Mouse (Mus musculus): Measurements from ENCODE around the gene Tnf. TPM values are rescaled to one million over a fixed set of nuclear protein-coding genes. Genes with fewer than 3 reads are reported as not detected.

The Tnf gene
- 46.9 TPM for polyA plus RNA-seq (2017; shearing (Covaris generic))

DNA sequence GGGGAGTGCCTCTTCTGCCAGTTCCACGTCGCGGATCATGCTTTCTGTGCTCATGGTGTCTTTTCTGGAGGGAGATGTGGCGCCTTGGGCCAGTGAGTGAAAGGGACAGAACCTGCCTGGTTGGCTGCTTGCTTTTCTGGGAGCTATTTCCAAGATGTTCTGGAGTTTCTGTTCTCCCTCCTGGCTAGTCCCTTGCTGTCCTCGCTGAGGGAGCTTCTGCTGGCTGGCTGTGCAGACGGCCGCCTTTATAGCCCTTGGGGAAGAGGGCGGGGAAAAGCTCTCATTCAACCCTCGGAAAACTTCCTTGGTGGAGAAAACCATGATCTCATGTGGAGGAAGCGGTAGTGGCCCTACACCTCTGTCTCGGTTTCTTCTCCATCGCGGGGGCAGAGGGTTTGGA is at the start of gene Tnf:
TSS of gene Tnf (minus strand) at position 221 of the 400 bp plus-strand sequence.

DNA sequence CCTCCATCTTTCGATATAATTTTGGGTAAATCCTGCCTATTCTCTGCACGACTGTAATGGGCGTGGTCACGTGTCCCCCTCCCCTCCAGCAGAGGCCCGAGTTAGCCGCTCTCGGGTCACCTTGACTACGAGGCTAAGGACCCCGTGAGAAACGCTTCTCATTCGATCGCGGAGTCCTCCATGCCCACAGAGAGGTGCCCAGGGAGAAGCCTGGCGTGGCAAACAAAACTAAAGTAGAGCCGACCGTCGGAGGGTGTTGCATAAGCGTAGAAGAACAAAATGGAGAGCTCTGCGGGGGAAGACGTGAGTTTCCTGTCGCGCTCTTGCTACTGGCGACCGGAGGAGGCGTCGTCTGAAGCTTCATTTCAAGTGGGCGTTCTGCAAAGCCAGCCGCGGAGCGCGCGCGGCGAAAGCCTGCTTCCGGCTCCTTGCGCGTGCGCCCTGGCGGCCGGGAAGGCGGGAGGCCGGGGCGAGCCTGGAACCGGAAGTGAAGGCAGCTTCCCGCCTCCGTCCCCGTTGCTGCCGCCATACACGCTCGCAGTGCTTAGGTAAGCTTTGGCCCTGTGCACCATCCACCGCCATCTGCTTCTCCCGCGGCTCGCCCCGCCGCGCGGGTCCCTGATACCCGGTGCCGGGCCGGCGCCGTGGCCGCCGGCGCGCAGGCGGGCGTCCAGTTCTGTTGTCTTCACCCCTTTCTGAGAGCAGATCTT is 39.7 kb upstream of the Tnf start, which contains the start of gene Ddx39b:
TSS of gene Ddx39b (plus strand) at position 442 of the 710 bp plus-strand sequence.

DNA sequence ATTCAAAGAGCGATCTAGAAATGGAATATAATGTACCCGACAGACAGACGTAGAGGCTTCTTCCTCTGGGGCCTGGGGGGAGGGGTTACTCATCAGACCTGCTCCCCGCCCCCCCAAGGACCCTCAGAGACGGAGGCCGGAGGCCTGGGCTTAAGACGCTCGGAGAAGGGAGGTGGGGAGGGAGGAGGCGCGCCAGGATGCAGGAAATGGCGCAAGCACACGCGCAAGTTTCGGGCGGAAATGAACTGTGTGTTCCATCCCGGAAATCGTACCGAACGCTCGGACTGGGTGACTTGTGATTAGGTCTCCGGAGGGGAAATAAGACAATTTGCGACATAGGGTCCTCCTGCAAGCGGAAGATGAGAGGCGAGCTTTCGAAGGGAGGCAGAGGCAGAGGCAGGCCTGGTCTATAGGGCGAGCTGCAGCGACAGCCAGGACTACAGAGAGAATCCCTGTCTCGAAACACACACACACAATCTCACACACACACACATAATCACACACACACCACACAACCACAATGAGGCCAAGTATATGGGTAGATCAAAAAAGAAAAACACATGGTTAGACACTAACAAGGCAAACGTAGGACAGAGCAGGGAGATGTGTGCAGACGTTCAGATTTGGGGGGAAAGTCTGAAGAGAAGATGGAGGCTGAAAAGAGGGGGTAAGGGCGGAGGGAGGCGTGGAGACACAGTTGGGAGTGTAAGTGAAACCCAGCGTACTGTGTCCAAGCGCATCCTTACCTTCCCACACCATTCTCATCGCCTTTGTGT is 34.0 kb upstream of the Tnf start, which contains the start of gene Nfkbil1:
TSS of gene Nfkbil1 (minus strand) at position 179 of the 776 bp plus-strand sequence.

DNA sequence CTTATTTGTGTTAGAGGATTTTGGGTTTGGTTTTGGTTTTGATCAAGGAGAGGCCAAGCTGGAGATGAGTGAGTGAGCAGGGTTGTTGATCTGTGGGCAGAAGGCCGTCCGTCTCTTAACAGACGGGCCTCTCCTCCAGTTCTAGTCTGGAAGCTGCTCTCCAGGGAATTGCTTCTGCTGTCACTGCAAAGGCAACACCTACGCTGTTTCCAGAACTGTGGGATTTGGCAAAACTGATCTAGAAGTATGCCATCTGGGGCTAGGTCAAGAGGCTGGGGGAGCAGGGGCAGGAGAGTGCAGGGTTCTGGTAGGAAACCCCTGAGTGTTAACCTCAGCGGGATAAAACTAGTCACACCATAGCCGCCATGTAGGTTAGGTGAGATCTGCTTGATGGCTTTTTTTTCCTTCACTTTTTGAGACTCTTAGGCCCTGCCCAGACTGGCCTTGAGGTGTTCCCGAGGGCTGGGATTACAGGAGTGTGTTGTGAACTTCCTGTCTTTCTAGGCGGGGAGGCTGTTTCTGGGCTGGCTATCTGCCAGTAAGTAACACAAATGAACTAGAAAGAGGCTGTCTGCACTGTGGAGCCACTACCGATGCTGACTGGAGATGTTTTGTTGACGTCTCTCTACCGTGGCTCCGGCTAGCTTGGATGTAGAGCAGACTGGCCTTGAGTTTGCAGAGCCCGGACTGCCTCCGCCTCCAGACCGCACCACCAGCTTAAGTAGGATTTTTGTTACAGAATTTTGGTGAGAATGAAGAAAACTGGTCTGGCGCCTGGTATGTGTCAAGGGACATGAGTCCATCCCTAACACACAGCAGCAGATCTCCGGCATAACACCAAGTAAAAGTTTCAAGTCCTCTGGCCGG is 31.5 kb upstream of the Tnf start, which contains the start of gene Atp6v1g2:
TSS of gene Atp6v1g2 (plus strand) at position 547 of the 867 bp plus-strand sequence.

DNA sequence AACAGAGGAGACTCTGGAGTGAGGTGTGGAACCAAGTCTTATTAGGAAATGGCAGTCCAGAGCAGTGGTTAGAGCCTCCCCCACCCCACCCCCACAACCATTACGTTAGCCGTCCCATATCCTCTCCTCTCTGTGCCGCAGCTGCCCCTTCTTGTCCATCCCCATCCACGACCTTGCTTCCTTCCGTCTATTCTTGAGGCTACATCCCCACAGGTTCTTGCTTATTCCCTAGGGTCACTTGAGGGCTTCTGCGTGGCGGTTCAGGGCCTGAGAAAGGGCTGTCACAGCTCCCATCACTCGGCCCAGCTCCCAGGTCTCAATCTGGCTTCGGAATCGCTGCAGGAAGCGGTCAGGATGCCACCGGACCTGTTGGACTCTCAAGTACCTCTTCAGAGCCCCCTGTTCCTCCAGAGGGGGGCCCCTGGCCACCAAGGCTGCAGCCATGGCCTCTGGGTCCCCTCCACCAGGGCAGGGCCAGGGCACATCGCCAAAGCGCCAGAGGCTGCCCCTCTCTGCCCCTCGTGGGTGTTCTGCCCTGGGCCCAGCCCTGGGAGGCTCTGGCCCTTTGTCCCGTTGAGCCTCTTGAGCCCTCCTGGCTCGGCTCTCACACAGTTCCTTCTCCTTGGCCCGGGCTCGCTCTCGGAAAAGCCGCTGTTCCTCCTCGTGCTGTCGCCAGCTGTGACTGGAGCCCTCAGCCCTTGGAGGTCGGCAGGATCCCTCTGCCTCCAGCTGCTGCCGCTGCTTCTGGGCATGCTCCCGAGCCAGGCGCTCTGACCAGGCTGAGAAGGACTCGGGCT is 18.5 kb upstream of the Tnf start, which contains the start of gene Gm16181:
TSS of gene Gm16181 (plus strand) at position 679 of the 797 bp plus-strand sequence.

DNA sequence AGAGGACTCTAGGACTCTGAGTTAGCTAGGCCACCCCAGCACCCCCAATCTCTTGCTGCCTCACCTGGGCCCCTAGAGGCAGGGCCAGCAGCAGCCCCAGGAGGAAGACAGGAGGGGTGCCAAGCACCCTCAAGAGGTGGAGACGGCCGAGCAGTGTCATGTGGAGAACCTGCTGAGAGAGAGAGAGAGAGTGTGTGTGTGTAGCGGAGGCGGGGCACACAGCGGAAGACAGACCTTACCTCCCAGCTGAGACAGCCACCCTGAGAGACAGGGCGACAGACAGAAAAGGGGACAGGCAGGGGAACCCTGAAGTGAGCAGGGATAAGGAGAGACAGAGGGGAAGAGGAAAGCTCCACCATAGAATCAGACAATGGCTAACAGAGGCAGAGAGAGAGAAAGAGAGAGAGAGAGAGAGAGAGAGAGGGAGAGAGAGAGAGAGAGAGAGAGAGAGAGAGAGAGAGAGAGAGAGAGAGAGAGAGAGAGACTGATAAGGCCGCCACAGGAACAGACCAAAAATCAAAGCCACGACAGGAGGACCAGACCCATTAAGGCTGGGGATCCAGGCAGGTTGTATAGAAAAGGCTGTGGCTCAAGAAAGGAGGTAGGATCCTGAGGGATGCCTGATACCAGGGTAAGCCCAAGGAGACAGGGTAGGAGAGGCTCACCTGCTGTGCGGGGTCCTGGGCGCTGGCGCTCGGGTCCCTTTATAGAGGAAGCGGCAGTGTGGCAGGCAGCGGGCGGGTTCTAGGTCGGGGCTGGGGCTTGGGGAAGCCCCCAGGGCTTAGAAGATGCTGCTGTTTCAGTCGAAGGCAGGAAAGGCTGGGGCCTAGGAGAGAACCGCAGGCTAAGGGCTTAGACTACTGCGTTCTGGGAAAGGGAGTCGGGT is 2.9 kb upstream of the Tnf start, which contains the start of gene Lta:
TSS of gene Lta (minus strand) at position 858 of the 886 bp plus-strand sequence.

DNA sequence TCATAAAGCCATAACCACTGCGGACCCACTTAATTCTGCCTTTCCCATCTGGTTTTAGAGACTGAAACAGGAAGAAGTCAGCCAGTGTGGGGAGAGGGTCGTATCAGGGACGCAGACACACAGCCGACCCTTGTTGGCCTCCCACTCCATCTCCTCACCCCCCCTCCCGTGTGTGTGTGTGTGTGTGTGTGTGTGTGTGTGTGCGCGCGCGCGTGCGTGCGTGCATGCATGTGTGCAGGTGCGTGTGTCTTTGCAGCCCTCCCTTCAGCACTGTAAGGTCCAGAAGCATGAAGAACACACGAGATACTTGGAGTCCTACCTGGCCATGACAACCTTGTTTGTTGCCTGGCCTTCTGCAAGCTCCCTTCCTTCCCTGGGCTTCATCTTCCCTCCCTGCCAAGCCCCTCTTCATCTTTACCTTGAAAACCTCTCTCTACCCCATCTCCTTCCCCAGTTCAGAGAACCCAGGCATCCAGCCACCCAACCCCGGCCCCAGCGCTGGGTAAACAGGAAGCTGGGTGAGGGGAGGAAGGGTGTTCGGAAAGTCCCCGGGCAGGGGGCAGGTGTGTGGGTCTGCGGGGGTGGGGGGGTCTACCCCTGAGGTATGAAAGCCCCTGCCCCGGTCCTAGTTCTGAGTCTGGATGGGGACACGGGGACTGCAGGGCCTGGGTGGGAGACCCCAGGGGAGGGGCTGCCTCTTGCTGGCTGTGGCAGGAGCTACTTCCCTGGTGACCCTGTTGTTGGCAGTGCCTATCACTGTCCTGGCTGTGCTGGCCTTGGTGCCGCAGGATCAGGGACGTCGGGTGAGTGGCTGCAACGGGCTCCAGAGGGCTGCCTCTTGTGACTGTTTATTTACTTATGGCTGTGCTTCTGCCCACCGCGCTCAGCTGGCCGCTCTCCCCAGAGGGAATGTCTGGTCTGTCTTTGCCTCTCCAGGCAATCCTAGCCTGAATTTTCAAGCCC is 7.6 kb downstream of the Tnf start, which contains the start of gene Ltb:
TSS of gene Ltb (plus strand) at position 559 of the 963 bp plus-strand sequence.

DNA sequence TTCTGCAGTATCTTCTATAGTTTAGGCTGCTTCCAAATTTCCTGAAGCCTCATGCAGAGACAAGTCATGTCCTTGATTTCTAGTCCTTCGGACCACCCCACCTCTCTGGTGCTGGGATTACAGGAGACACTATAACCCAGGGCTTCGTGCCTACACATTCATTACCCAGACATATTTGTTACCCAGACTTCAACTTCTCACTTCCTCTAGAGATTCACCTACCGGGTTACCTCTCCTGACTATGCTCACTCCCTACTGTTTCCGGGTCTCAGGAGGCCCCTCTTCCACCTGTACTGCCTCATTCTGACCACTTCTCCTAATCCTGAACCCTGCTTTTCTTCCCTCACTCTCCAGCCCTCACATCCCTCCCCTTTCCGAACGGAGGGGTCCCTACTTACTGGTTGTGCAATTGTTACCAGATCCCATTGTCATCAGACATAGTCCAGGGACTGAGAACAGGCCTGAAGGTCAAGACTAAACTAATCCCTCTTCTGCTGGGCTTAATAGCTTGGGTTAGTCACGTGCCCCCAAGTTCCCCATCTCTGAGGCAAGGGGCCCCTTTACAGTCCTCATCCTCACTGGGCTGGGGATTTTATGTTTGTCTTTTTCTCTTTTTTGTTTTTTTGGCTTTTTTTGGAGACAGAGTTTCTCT is 13.7 kb downstream of the Tnf start, which contains the start of gene Lst1:
TSS of gene Lst1 (minus strand) at position 481 of the 652 bp plus-strand sequence.

DNA sequence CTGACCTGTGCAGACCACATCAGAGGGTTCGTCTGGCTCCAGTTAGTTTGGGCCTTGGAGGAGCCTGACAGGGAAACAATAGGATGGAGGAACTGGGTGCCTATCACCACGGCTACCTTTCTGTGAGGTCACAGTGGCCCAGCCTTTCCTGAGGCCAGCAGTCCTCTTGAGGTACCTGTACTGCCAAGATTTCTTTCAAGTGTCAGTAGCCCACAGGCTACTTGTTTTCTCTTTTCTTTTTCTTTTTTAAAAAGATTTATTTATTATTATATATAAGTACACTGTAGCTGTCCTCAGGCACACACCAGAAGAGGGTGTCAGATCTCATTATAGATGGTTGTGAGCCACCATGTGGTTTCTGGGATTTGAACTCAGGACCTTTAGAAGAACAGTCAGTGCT is 25.8 kb downstream of the Tnf start, which contains the start of gene Aif1:
TSS of gene Aif1 (minus strand) at position 101 of the 400 bp plus-strand sequence.

DNA sequence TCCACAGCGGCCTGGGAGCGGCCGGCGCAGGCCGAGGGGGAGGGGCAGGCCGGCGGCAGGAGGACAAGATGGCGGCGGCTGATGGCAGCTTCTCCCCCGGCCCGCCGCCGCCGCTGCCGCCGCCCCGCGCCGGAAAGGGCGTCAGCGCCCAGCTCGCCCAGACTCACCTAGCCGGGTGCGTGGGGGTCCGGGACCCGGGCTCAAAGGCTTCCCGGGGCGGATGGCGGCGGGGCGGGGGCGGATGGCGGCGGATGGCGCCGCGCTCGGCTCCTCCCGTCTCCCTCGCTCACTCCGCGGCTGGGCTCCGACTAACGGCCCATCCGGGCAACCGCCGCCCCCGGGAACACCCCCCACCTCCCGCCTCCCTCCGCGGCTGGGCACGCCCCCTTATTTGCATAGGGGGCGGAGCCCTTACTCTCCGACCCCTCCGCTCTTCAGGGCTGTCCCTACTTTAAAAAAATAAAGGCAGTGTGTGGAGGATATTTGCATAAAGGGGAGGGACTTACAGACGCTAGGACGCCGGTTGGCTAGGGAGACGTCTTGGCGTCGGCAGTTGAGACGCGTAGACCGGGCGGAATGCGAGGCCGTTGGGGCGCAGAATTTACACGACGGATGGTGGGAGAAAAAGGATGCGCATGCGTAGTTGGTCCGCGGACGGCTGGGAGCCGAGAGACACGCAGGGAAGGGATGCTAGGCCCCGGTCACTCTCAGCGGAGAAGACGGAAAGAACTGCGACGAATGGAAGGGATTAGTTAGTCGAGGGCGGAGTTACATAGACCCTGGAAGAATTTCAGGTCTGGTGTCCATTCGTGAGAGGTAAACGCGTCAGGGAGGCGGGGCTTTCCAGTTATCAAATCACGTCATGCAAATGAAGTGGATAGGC is 37.0 kb downstream of the Tnf start, which contains the start of gene Prrc2a:
TSS of gene Prrc2a (minus strand) at position 330 of the 883 bp plus-strand sequence.

Other genes with a start within 250 kb of the Tnf start
- gene Hspa1b, start 242.8 kb downstream of the Tnf start, polyA plus RNA-seq (2017; shearing (Covaris generic)) = 15.1 TPM
- not detected for gene Gm20481, start 232.1 kb downstream of the Tnf start, polyA plus RNA-seq (2017; shearing (Covaris generic))
- 4.3 TPM for gene Hspa1a, start 229.9 kb downstream of the Tnf start, polyA plus RNA-seq (2017; shearing (Covaris generic))
- gene Hspa1l, start 229.3 kb downstream of the Tnf start, polyA plus RNA-seq (2017; shearing (Covaris generic)) = 0.13 TPM
- gene Lsm2, start 220.1 kb downstream of the Tnf start, polyA plus RNA-seq (2017; shearing (Covaris generic)) = 60.3 TPM
- 276 TPM for gene Vars, start 201.0 kb downstream of the Tnf start, polyA plus RNA-seq (2017; shearing (Covaris generic))
- 0.44 TPM for gene Vwa7, start 185.4 kb downstream of the Tnf start, polyA plus RNA-seq (2017; shearing (Covaris generic))
- 4.4 TPM for gene Sapcd1, start 174.0 kb downstream of the Tnf start, polyA plus RNA-seq (2017; shearing (Covaris generic))
- gene Msh5, start 155.3 kb downstream of the Tnf start, polyA plus RNA-seq (2017; shearing (Covaris generic)) = 1.5 TPM
- 611 TPM for gene Clic1, start 152.0 kb downstream of the Tnf start, polyA plus RNA-seq (2017; shearing (Covaris generic))
- gene Ddah2, start 143.0 kb downstream of the Tnf start, polyA plus RNA-seq (2017; shearing (Covaris generic)) = 2.5 TPM
- gene Ly6g6c, start 136.6 kb downstream of the Tnf start, polyA plus RNA-seq (2017; shearing (Covaris generic)) = not detected
- not detected for gene Mpig6b, start 135.8 kb downstream of the Tnf start, polyA plus RNA-seq (2017; shearing (Covaris generic))
- gene Ly6g6e, start 125.1 kb downstream of the Tnf start, polyA plus RNA-seq (2017; shearing (Covaris generic)) = not detected
- not detected for gene Ly6g6d, start 123.9 kb downstream of the Tnf start, polyA plus RNA-seq (2017; shearing (Covaris generic))
- gene Ly6g6f, start 116.4 kb downstream of the Tnf start, polyA plus RNA-seq (2017; shearing (Covaris generic)) = not detected
- gene Abhd16a, start 112.7 kb downstream of the Tnf start, polyA plus RNA-seq (2017; shearing (Covaris generic)) = 86.4 TPM
- not detected for gene Ly6g5c, start 93.7 kb downstream of the Tnf start, polyA plus RNA-seq (2017; shearing (Covaris generic))
- 2.4 TPM for gene Ly6g5b, start 86.6 kb downstream of the Tnf start, polyA plus RNA-seq (2017; shearing (Covaris generic))
- gene Gpank1, start 80.6 kb downstream of the Tnf start, polyA plus RNA-seq (2017; shearing (Covaris generic)) = 62.3 TPM
- 279 TPM for gene Csnk2b, start 80.0 kb downstream of the Tnf start, polyA plus RNA-seq (2017; shearing (Covaris generic))
- gene D17H6S53E, start 75.6 kb downstream of the Tnf start, polyA plus RNA-seq (2017; shearing (Covaris generic)) = 5.5 TPM
- not detected for gene Apom, start 70.0 kb downstream of the Tnf start, polyA plus RNA-seq (2017; shearing (Covaris generic))
- 48.9 TPM for gene Bag6, start 66.8 kb downstream of the Tnf start, polyA plus RNA-seq (2017; shearing (Covaris generic))
- 17.8 TPM for gene Prrc2a, start 37.1 kb downstream of the Tnf start, polyA plus RNA-seq (2017; shearing (Covaris generic))
- 7.4 TPM for gene Aif1, start 25.9 kb downstream of the Tnf start, polyA plus RNA-seq (2017; shearing (Covaris generic))
- gene Lst1, start 13.6 kb downstream of the Tnf start, polyA plus RNA-seq (2017; shearing (Covaris generic)) = 9.5 TPM
- 1,703 TPM for gene Ltb, start 7.6 kb downstream of the Tnf start, polyA plus RNA-seq (2017; shearing (Covaris generic))
- 140 TPM for gene Lta, start 3.3 kb upstream of the Tnf start, polyA plus RNA-seq (2017; shearing (Covaris generic))
- 1.6 TPM for gene Gm16181, start 18.8 kb upstream of the Tnf start, polyA plus RNA-seq (2017; shearing (Covaris generic))
- 8.7 TPM for gene Atp6v1g2, start 31.7 kb upstream of the Tnf start, polyA plus RNA-seq (2017; shearing (Covaris generic))
- 23.1 TPM for gene Nfkbil1, start 33.8 kb upstream of the Tnf start, polyA plus RNA-seq (2017; shearing (Covaris generic))
- gene Ddx39b, start 39.7 kb upstream of the Tnf start, polyA plus RNA-seq (2017; shearing (Covaris generic)) = 257 TPM
- gene H2-D1, start 60.7 kb upstream of the Tnf start, polyA plus RNA-seq (2017; shearing (Covaris generic)) = 7,111 TPM
- 0.34 TPM for gene H2-Q1, start 118.4 kb upstream of the Tnf start, polyA plus RNA-seq (2017; shearing (Covaris generic))
- 20.6 TPM for gene H2-Q2, start 140.2 kb upstream of the Tnf start, polyA plus RNA-seq (2017; shearing (Covaris generic))
- gene H2-Q4, start 177.6 kb upstream of the Tnf start, polyA plus RNA-seq (2017; shearing (Covaris generic)) = 36.3 TPM
- gene H2-Q6, start 222.8 kb upstream of the Tnf start, polyA plus RNA-seq (2017; shearing (Covaris generic)) = 1,066 TPM
- gene H2-Q7, start 237.1 kb upstream of the Tnf start, polyA plus RNA-seq (2017; shearing (Covaris generic)) = 2,802 TPM